Mouse (Mus musculus): ENCODE measurements at regions not wholly inside any gene's neighbourhood (a gene's known extent, or its start where the extent isn't known, plus 50 kb on each side); places are given as distances from the start of the nearest gene placed in this dataset.

GRCm38 (mm10) chr9:46830316-46830715 is 168.2 kb upstream of the Gm4791 start:
- in situ Hi-C loops (cut with MboI; ENCODE audit: unreplicated experiment in 2 of 2), result no loop called here

- in situ Hi-C loops (cut with MboI; ENCODE audit: unreplicated experiment in 2 of 2), result no loop called here
These were observed 173.8 kb upstream of the Gm4791 start for GRCm38 (mm10) chr9:46824703-46825102.

GRCm38 (mm10) chr9:46819808-46820207 is 178.7 kb upstream of the Gm4791 start:
- in situ Hi-C loops (cut with MboI; ENCODE audit: unreplicated experiment in 2 of 2), result no loop called here

- in situ Hi-C loops (cut with MboI; ENCODE audit: unreplicated experiment in 2 of 2), result no loop called here
These were observed 179.2 kb upstream of the Gm4791 start for GRCm38 (mm10) chr9:46819376-46819775.

DNA sequence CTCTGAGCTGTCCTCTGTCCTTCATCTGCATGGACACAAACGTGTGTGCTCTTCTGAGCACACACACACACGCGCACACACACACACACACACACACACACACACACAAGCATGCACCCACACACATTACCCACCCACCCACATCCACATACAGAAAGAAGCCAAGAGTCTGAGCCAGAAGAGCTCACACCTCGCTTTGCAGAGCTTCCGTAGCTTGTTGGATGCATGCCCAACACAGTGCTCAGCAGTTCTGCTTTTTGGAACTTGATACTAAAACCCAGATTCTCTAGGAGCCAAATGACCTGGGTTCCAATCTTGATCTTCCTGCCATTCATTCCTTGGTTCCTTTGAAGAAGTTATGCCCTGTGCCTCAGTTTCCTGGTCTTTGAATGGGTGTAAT is 182.4 kb upstream of the Gm4791 start:
- in situ Hi-C loops (cut with MboI; ENCODE audit: unreplicated experiment in 2 of 2), result no loop called here

DNA sequence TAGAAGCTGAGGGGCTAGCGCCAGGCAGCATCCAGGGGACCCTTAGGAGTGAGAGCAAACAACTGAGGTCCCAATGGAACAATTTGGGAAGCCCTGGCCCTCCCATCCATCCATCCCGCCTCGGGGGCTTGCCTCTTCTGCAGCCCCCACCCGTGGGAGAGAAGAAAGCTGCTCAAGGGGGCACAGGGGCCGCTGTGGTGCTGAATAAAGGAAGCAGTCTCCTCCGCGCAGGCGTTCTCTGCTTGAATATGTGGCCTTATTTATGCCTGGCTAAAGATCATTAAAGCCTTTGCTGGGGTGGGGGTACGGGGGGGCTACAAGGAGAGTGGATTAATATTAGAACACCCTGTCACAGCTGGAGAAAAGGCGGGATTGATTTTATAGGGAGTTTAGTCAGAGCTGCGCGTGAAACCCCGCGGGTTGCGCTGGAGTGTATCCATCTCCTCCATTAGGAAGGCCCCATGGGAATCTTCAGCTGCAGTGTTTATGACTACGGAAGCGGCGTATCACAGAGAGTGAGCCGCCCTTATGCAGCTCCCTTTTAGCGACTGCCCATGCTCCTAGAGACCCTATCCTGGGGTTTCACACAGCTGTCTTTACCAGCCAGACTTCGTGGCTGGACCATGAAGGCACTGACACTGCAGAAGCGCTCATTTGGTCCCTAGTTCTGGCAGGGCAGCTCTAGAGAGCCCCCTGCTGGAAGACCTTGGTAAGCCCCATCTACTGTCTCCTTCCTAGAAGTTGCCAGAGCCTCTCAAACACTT is 183.9 kb upstream of the Gm4791 start:
- in situ Hi-C loops (cut with MboI; ENCODE audit: unreplicated experiment in 2 of 2), result no loop called here

- in situ Hi-C loops (cut with MboI; ENCODE audit: unreplicated experiment in 2 of 2), result no loop called here
These were observed 188.3 kb upstream of the Gm4791 start for GRCm38 (mm10) chr9:46810266-46810665.

DNA sequence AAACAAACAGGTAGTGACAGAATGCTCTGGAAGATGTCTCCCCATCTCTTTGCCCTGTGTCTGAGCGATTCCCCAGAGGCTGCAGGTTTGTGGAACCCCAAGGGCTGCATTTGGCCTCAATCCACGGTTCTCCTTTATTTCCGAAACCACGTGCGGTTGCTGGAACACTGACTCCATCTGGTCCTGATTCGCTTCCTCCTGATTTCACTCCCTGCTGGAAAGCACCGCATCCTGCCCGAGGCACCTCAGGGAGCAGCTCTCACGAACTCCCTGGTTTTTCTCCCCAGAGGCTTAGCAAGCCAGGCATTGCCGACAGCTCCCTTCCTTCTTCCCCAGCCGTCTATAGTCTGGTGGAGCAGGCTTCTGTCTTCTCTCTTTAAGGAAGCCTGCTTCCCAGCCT is 203.1 kb upstream of the Gm4791 start:
- in situ Hi-C loops (cut with MboI; ENCODE audit: unreplicated experiment in 2 of 2), result no loop called here

DNA sequence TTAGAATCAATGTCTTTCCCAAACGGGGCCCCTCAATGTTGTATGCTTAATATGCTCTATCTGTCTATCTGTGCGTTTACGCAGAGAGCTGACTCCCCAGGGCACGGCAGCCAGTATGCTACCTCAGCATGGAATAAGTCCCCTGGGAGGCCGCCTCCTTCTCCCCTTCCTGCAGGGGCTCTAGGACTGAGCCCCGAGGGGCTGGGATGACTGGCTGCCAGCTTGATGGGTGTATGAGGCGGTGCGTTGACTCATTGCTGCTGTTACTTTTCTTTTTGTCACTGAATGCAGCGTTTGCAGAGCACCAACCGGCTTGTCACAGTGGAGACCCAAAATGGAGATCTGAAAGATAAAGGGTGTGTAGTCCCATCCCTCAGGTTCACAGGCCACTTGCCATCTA is 209.5 kb upstream of the Gm4791 start:
- in situ Hi-C loops (cut with MboI; ENCODE audit: unreplicated experiment in 2 of 2), result no loop called here

DNA sequence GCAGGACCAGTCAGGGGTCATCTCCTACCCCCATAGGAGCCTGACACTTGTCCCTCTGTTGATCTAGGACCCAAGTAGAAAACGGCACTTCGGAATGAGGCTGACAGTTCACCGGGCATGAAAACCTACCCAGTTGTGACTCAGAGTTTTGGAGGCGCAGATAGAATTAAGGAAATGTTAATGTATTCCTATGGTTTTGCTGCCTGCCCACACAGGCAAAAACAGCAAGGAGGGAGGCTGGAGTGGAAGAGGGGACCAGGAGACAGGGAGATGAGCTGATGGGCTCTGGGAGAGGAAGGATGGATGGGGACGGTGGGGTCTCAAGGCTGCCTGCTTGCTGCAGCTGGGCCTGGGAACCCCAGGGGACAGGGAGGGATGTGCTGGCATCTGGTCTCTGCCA is 210.1 kb upstream of the Gm4791 start:
- in situ Hi-C loops (cut with MboI; ENCODE audit: unreplicated experiment in 2 of 2), result no loop called here

GRCm38 (mm10) chr9:46784355-46784975 is 214.1 kb upstream of the Gm4791 start:
- in situ Hi-C loops (cut with MboI; ENCODE audit: unreplicated experiment in 2 of 2), result no loop called here

- in situ Hi-C loops (cut with MboI; ENCODE audit: unreplicated experiment in 2 of 2), result no loop called here
These were observed 214.8 kb upstream of the Gm4791 start for GRCm38 (mm10) chr9:46783597-46784354.

- in situ Hi-C loops (cut with MboI; ENCODE audit: unreplicated experiment in 2 of 2), result no loop called here
These were observed 216.9 kb upstream of the Gm4791 start for GRCm38 (mm10) chr9:46781681-46782080.

DNA sequence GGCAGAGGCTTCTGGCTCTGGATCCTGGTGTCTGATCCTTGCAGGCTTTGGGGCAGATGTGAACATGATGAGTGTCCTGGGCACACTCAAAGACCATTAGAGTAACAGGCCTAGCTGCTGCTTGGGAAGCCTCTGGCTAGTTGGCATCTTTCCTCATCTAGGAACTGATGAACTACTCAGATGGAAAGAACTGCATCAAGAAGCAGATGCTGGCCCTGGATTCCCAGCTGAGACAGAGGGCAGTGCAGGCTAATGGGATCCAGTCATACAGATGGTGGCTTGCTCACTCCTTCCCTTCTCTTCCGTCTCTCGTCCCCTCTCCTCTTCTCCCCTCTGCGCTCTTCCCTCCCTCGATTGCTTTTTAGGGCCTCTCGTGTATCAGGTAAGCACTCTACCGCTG is 219.8 kb upstream of the Gm4791 start:
- in situ Hi-C loops (cut with MboI; ENCODE audit: unreplicated experiment in 2 of 2), result no loop called here

DNA sequence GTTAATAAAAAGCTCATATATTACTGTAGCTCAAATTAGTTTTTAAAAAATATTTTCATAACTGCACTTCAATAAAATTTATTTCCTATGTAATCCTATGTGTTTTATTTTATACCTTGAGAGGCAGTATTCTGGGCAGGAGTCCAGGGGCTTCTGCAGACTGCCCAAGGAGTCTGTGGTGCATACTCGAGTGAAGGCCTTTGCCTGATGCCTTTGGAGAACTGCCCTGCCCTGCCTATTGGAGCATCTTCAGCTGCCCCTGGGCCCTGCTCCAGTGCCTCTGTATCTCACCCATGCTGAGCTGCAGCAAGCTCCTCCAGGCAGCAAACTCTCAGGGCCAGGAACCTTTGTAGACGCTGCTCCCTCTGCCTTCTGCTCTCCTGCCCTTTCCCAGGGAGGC is 223.7 kb upstream of the Gm4791 start:
- in situ Hi-C loops (cut with MboI; ENCODE audit: unreplicated experiment in 2 of 2), result no loop called here

- in situ Hi-C loops (cut with MboI; ENCODE audit: unreplicated experiment in 2 of 2), result no loop called here
These were observed 238.3 kb upstream of the Gm4791 start for GRCm38 (mm10) chr9:46760247-46760646.

DNA sequence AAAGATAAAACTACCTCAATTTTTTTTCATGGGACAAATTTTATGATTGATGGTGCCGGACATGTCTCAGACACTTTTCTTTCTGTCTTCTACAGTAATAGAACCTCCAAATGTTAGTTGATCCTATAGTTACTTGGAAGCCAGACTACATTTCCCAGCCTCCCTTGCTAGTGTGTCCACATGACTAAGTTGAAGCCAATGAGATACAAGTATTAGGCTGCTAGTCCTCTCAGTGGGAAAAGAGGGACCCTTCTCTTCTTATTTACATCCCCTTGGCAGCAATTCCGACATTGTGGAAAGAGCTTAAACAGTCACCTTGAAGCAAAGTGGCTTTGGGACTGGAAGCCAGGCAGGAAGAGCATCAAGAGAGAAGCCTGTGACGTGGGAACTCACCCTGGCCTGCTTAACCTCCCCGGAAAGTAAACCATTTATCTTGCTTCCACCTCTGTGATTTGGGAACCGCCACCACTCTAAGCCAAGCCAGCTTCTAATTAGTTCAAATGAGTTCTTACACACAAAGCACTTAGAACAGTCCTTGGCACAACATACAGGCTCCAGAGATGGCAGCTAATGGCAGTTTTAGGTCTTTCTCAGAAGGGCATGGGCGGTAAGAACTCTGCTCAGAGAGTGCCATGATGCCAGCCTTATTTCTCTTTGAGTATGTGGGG is 241.4 kb upstream of the Gm4791 start:
- in situ Hi-C loops (cut with MboI; ENCODE audit: unreplicated experiment in 2 of 2), result no loop called here

DNA sequence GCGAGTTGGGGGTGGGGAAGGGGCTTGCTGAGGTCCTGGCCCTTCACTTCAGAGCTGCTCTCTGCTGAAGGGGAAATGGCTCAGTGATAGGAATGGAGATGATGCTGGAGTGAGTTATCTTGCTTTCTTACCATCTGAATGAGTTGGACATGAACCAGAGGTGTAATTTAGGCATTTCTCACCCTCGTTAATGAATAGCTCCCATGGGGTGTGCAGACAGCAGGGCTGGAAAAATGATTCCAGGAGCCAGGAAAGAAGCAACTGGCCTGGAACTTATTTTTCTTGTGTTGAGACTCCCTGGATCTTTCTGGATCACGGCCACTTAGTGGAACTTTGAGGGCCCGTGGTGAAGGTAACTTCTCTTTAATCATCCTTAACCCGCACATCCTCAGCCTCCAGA is 246.6 kb upstream of the Gm4791 start:
- in situ Hi-C loops (cut with MboI; ENCODE audit: unreplicated experiment in 2 of 2), result no loop called here

GRCm38 (mm10) chr9:46749441-46749840 is 249.1 kb upstream of the Gm4791 start:
- in situ Hi-C loops (cut with MboI; ENCODE audit: unreplicated experiment in 2 of 2), result loop anchor here (10.0 to 25.0 kb wide), 2 partner anchors 1863 to 1865 kb away; partner anchors contain the start of gene Nnmt (in 1 of the 2)

DNA sequence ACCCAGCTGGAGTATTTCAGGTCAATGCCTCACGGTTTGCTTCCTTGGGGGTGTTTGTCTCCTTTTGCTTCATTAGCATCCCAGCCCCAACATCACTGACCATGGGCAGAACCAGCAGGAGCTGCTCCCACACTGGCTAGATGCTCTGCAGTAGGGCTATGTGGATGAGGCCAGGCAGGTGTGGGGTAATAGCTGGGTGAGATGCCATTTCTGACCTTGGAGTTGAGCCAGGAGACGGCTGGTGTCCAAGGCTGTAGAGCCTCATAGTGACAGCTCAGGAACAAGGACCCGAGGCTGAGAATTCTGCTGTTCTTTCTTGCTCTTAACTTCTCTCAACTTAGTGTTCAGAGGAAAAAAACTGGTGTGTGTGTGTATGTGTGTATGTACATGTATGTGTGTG is 252.3 kb upstream of the Gm4791 start:
- in situ Hi-C loops (cut with MboI; ENCODE audit: unreplicated experiment in 2 of 2), result loop anchor here (10.0 to 25.0 kb wide), 2 partner anchors 1866 to 1869 kb away; partner anchors contain the start of gene Nnmt (in 1 of the 2)

GRCm38 (mm10) chr9:46740496-46740895 is 258.0 kb upstream of the Gm4791 start:
- in situ Hi-C loops (cut with MboI; ENCODE audit: unreplicated experiment in 2 of 2), result loop anchor here (10.0 to 25.0 kb wide), 2 partner anchors 1872 to 1874 kb away; partner anchors contain the start of gene Nnmt (in 1 of the 2)
